10 mouse cellular contexts compared by ENCODE assay signal in genomic region chrX:11802074-11802899, GRCm38 (mm10).
A peak's percentile ranks its signal among the peaks of the same experiment; 100 is the strongest.
DNase-seq lines count a peak whose midpoint lies in the region; ATAC-seq and TF ChIP-seq lines count a peak whose summit lies in the region.
"Had no signal": no experiment of that assay in that cellular context is flagged by ENCODE, and none has a peak within 500 bp of the region (broad histone marks: within the 10 kb centered on the region; RNA-seq: fewer than 3 reads in every experiment).

No protein-coding gene starts in this region.

- no peak; the same call in 1 of the 2 replicates for TF ChIP-seq RAD21 in MEL (IDR thresholded peaks at IDR 0.05; ENCODE audit: low read depth, low read length)

- H3K79me2 ChIP-seq in MEL (ENCODE audit: control insufficient read depth, insufficient read depth, low read length, poor library complexity) = no peaks in the 10 kb centered on the region; the same call in 1 of the 2 replicates

- no peak overlapping the region for H3K4me2 ChIP-seq in hindbrain, postnatal 0 days (ENCODE audit: low read depth, low read length)
- no peak overlapping the region for H3K4me2 ChIP-seq in hindbrain, embryonic 11.5 days (replicated peaks; ENCODE audit: low read depth, low read length)
- H3K4me2 ChIP-seq in lung, embryonic 16.5 days (ENCODE audit: low read depth, low read length) = no peak overlapping the region
- H3K4me2 ChIP-seq: neural tube, embryonic 12.5 days had no signal

- WGBS in hindbrain, postnatal 0 days = 41% methylated on average over 8 of the region's 8 CpGs
- WGBS in hindbrain, embryonic 11.5 days = 51% methylated on average over 8 of the region's 8 CpGs
- 52% methylated on average over 8 of the region's 8 CpGs for WGBS in lung, embryonic 16.5 days

- peak; percentile 73 for DNase-seq in hindbrain, postnatal 0 days (ENCODE audit: low spot score)
- no peak for DNase-seq in hindbrain, embryonic 11.5 days (ENCODE audit: low spot score)
- DNase-seq in MEL (ENCODE audit: low read depth, low spot score) (peak; percentile 86), adipocyte (ENCODE audit: low spot score) (peak; percentile 72)
- DNase-seq in yolk sac, embryonic 10.5 days (ENCODE audit: low spot score) = no peak
- DNase-seq: kidney, adult 9 months; liver had no signal

- H3K27ac ChIP-seq in hindbrain, postnatal 0 days = no peak overlapping the region
- no peak overlapping the region for H3K27ac ChIP-seq in hindbrain, embryonic 11.5 days (ENCODE audit: low read depth, low read length)
- peak overlapping the region; percentile 56 for H3K27ac ChIP-seq in MEL (ENCODE audit: control insufficient read depth, low read depth, low read length)
- H3K27ac ChIP-seq in lung, embryonic 16.5 days (ENCODE audit: low read length) = 0 out of 2 replicates have a peak overlapping the region, but pooled peaks have one; percentile 1
- H3K27ac ChIP-seq: neural tube, embryonic 12.5 days had no signal

- H3K4me3 ChIP-seq in hindbrain, postnatal 0 days (ENCODE audit: low read length) = no peak overlapping the region
- H3K4me3 ChIP-seq in hindbrain, embryonic 11.5 days (ENCODE audit: low read depth, low read length) = no peak overlapping the region
- H3K4me3 ChIP-seq in MEL (ENCODE audit: control insufficient read depth in 1 of 2, insufficient read depth in 1 of 2, low read depth in 2 of 2, low read length in 2 of 2) = peak overlapping the region; percentile 17 to 39; a peak in 3 of 4 replicates
- H3K4me3 ChIP-seq in lung, embryonic 16.5 days (ENCODE audit: low read length) = no peak overlapping the region
- H3K4me3 ChIP-seq: neural tube, embryonic 12.5 days had no signal

- H3K9me3 ChIP-seq in hindbrain, postnatal 0 days (ENCODE audit: low read length) = no peaks in the 10 kb centered on the region
- H3K9me3 ChIP-seq in hindbrain, embryonic 11.5 days (ENCODE audit: control insufficient read depth, low read length) = no peaks in the 10 kb centered on the region
- H3K9me3 ChIP-seq in MEL (replicated peaks; ENCODE audit: insufficient read depth, low read length) = no peaks in the 10 kb centered on the region
- H3K9me3 ChIP-seq in lung, embryonic 16.5 days (ENCODE audit: control insufficient read depth, low read length) = no peaks in the 10 kb centered on the region
- H3K9me3 ChIP-seq: neural tube, embryonic 12.5 days had no signal

- no peaks in the 10 kb centered on the region for H3K36me3 ChIP-seq in hindbrain, postnatal 0 days (ENCODE audit: insufficient read depth, low read length)
- no peaks in the 10 kb centered on the region for H3K36me3 ChIP-seq in hindbrain, embryonic 11.5 days (ENCODE audit: control insufficient read depth, insufficient read depth, low read length)
- peaks cover 0 to 15% of the 10 kb centered on the region in 2 experiments; a peak in 2 of 4 replicates for H3K36me3 ChIP-seq in MEL (ENCODE audit: control insufficient read depth in 1 of 2, insufficient read depth in 2 of 2, low read length in 2 of 2)
- no peaks in the 10 kb centered on the region for H3K36me3 ChIP-seq in lung, embryonic 16.5 days (ENCODE audit: control insufficient read depth, insufficient read depth, low read length)
- H3K36me3 ChIP-seq: neural tube, embryonic 12.5 days had no signal

- ATAC-seq in hindbrain, postnatal 0 days = peak; percentile 66
- no peak for ATAC-seq in hindbrain, embryonic 11.5 days (ENCODE audit: low FRiP score)
- peak; percentile 40; the same call in 1 of the 2 replicates for ATAC-seq in lung, embryonic 16.5 days (ENCODE audit: low read depth)
- ATAC-seq in activated CD4-positive, CD25-positive, alpha-beta regulatory T cell, adult 4 months = no peak

- no peak overlapping the region for H3K9ac ChIP-seq in hindbrain, postnatal 0 days (replicated peaks; ENCODE audit: low read length)
- no peak overlapping the region for H3K9ac ChIP-seq in hindbrain, embryonic 11.5 days (ENCODE audit: low read depth, low read length)
- peak overlapping the region; percentile 61 for H3K9ac ChIP-seq in MEL (ENCODE audit: control insufficient read depth, low read depth, low read length, poor library complexity, severe bottlenecking)
- H3K9ac ChIP-seq in lung, embryonic 16.5 days (ENCODE audit: low read length) = no peak overlapping the region
- H3K9ac ChIP-seq: neural tube, embryonic 12.5 days had no signal

- TF ChIP-seq POLR2A in MEL (IDR thresholded peaks at IDR 0.05; ENCODE audit: control insufficient read depth in 1 of 2, insufficient read depth in 1 of 2, low read depth in 1 of 2, low read length in 2 of 2, poor library complexity in 1 of 2) = peak in 1 of 2 experiments; percentile 51; a peak in 2 of 4 replicates

- no peak for TF ChIP-seq CTCF in hindbrain, postnatal 0 days (IDR thresholded peaks at IDR 0.05; ENCODE audit: low read depth)
- TF ChIP-seq CTCF in MEL (IDR thresholded peaks at IDR 0.05 in 2 of 3, conservative IDR thresholded peaks at IDR 0.05 in 1 of 3; ENCODE audit: control insufficient read depth in 1 of 3, insufficient read depth in 1 of 3, low read depth in 2 of 3, low read length in 3 of 3, poor library complexity in 1 of 3, severe bottlenecking in 1 of 3) = no peak

- no peak for TF ChIP-seq EP300 in MEL (IDR thresholded peaks at IDR 0.05; ENCODE audit: low read depth in 1 of 2, low read length in 2 of 2)

- no peaks in the 10 kb centered on the region for H3K4me1 ChIP-seq in hindbrain, postnatal 0 days (ENCODE audit: insufficient read depth, low read length)
- no peaks in the 10 kb centered on the region; the same call in none of the 2 replicates for H3K4me1 ChIP-seq in hindbrain, embryonic 11.5 days (replicated peaks; ENCODE audit: control insufficient read depth, insufficient read depth, low read length)
- peaks cover 0 to 23% of the 10 kb centered on the region in 2 experiments; a peak in 2 of 4 replicates for H3K4me1 ChIP-seq in MEL (ENCODE audit: control insufficient read depth in 1 of 2, insufficient read depth in 2 of 2, low read length in 2 of 2)
- H3K4me1 ChIP-seq in lung, embryonic 16.5 days (replicated peaks; ENCODE audit: control insufficient read depth, insufficient read depth, low read length) = peaks cover 15% of the 10 kb centered on the region

- H3K27me3 ChIP-seq in hindbrain, postnatal 0 days (ENCODE audit: insufficient read depth, low read length) = 0 out of 2 replicates have a peak, but pooled peaks cover 4% of the 10 kb centered on the region
- peaks cover 29% of the 10 kb centered on the region; the same call in 1 of the 2 replicates for H3K27me3 ChIP-seq in hindbrain, embryonic 11.5 days (ENCODE audit: control insufficient read depth, insufficient read depth, low read length)
- H3K27me3 ChIP-seq in MEL (ENCODE audit: control insufficient read depth in 1 of 2, insufficient read depth in 2 of 2, low read length in 2 of 2) = no peaks in the 10 kb centered on the region
- H3K27me3 ChIP-seq in lung, embryonic 16.5 days (ENCODE audit: control insufficient read depth, insufficient read depth, low read depth, low read length) = peaks cover 8% of the 10 kb centered on the region

TF ChIP-seq in MEL, 35 proteins besides CTCF, POLR2A, EP300 and RAD21:
- TF ChIP-seq CHD1 (IDR thresholded peaks at IDR 0.05; ENCODE audit: low read depth, low read length) (no peak), GATA1 (IDR thresholded peaks at IDR 0.05; ENCODE audit: low read depth, low read length) (peak; percentile 62), KAT2A (conservative IDR thresholded peaks at IDR 0.05; ENCODE audit: low read depth, low read length) (no peak), ETS1 (IDR thresholded peaks at IDR 0.05; ENCODE audit: low read depth, low read length) (0 out of 2 replicates have a peak, but pooled peaks have one; percentile 9), SMC3 (IDR thresholded peaks at IDR 0.05; ENCODE audit: low read depth, low read length) (no peak), MAX (IDR thresholded peaks at IDR 0.05; ENCODE audit: low read length) (peak; percentile 63; the same call in 1 of the 2 replicates), MXI1 (IDR thresholded peaks at IDR 0.05; ENCODE audit: low read depth, low read length) (0 out of 2 replicates have a peak, but pooled peaks have one; percentile 39), ZMIZ1 (IDR thresholded peaks at IDR 0.05; ENCODE audit: low read depth, low read length) (no peak), MYC (IDR thresholded peaks at IDR 0.05; ENCODE audit: low read depth, low read length) (peak; percentile 37; the same call in 1 of the 2 replicates), RCOR1 (IDR thresholded peaks at IDR 0.05; ENCODE audit: low read depth, low read length) (no peak), HCFC1 (IDR thresholded peaks at IDR 0.05; ENCODE audit: low read depth, low read length) (0 out of 2 replicates have a peak, but pooled peaks have one; percentile 10), USF2 (IDR thresholded peaks at IDR 0.05; ENCODE audit: borderline replicate concordance in 1 of 2, insufficient read depth in 1 of 2, low read depth in 1 of 2, low read length in 2 of 2) (no peak)
TF ChIP-seq in MEL: peak in this region for 6.

Comparison
In these comparisons a context has a peak if more than half of its experiments do, and no peak if none do; other contexts are left out.
1. ATAC-seq: peak in hindbrain, postnatal 0 days (single experiment) and lung, embryonic 16.5 days (single experiment); none in hindbrain, embryonic 11.5 days (single experiment) and activated CD4-positive, CD25-positive, alpha-beta regulatory T cell, adult 4 months (single experiment).
2. DNase-seq: peak in hindbrain, postnatal 0 days (single experiment), MEL (single experiment) and adipocyte (single experiment); none in hindbrain, embryonic 11.5 days (single experiment) and yolk sac, embryonic 10.5 days (single experiment).
3. H3K27ac ChIP-seq: peak in MEL (single experiment) and lung, embryonic 16.5 days (single experiment); none in hindbrain, postnatal 0 days (single experiment) and hindbrain, embryonic 11.5 days (single experiment).
4. H3K4me3 ChIP-seq: peak in MEL (2 of 2); none in hindbrain, postnatal 0 days (single experiment), hindbrain, embryonic 11.5 days (single experiment) and lung, embryonic 16.5 days (single experiment).